Mouse (Mus musculus) stomach, postnatal 0 days (tissue): ENCODE measurements around the gene Dph5.

Experiments
- CTCF ChIP-seq: IDR thresholded peaks from 2 replicates; pipeline ENCODE4 v1.5.1; 2016; ENCODE audit warnings: antibody characterized with exemption, low read depth, mild to moderate bottlenecking, moderate library complexity
- EP300 ChIP-seq: optimal IDR thresholded peaks from 2 replicates; pipeline ENCODE3; 2016; ENCODE audit warnings: antibody characterized with exemption

DNA sequence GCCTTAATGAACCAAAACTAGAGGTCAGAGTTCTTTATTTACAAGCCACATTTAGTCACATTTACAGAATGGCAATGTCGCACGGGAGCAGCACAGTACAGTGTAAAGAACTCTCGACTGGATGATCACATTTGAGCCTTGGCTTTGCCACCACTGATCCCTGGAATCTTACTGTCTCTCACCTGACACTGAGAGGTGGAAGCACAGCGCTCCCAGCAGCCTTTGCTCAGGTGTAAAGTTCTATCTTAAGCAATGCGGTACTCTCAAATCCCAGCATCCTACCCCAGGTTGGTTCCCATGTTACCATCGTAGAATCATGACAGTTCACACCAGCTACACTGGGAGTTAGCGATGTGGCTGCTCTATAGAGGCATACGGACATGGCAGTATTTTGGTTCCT, 53.8 kb downstream of the Dph5 start:
- no peak for TF ChIP-seq CTCF
- no peak for TF ChIP-seq EP300
